Mouse (Mus musculus): ENCODE measurements around the gene Slc15a5. TPM values are rescaled to one million over a fixed set of nuclear protein-coding genes. Genes with fewer than 3 reads are reported as not detected.

Gene Slc15a5
- total RNA-seq, 1 experiment, result not detected

DNA sequence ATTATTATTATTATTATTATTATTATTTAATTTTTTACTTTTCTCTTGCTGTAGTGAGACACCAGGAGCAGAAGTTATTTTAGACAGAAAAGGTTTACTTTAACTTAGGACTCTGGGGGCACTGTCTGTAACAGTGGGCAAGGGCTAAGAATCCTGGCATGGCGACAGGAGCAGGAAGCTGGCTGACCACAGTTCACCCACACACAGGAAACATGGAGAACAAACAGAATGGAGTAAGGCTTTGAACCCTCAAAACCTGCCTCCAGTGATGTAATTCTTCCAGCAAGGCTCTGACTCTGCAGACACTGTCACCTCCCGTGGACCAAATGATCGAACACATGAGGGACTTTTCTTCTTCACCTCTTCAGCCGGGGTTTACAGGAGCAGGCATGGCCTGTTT, 37.9 kb downstream of the Slc15a5 start:
- DNase-seq (ENCODE audit: low read depth, low spot score), result no peak
- Histone ChIP-seq H3K36me3 (ENCODE audit: control insufficient read depth, insufficient read depth, low read length, poor library complexity, severe bottlenecking) (no peaks in the 10 kb centered on the region), H3K27ac (ENCODE audit: insufficient read depth, low read depth, low read length, poor library complexity, severe bottlenecking) (no peak overlapping the region), H3K4me1 (ENCODE audit: control insufficient read depth in 2 of 2, insufficient read depth in 2 of 2, low read length in 2 of 2, poor library complexity in 1 of 2) (no peaks in the 10 kb centered on the region), H3K9ac (ENCODE audit: insufficient read depth, low read depth, low read length, poor library complexity, severe bottlenecking) (no peak overlapping the region), H3K4me3 (ENCODE audit: insufficient read depth in 1 of 2, low read depth in 1 of 2, low read length in 2 of 2, poor library complexity in 1 of 2, severe bottlenecking in 1 of 2) (no peak overlapping the region), H3K9me3 (ENCODE audit: control insufficient read depth, insufficient read depth, low read depth, low read length) (no peaks in the 10 kb centered on the region)
- in situ Hi-C loops (cut with MboI; ENCODE audit: low sequenced_read_pairs in 2 of 2, unreplicated experiment in 2 of 2), result no loop called here
- TF ChIP-seq ZC3H11A (IDR thresholded peaks at IDR 0.05; ENCODE audit: borderline replicate concordance, low read depth, low read length), result no peak
- no peak for TF ChIP-seq MAFK (IDR thresholded peaks at IDR 0.05; ENCODE audit: insufficient read depth, low read depth, low read length)
- TF ChIP-seq HCFC1 (IDR thresholded peaks at IDR 0.05; ENCODE audit: borderline replicate concordance, insufficient read depth, low read length), result no peak

DNA sequence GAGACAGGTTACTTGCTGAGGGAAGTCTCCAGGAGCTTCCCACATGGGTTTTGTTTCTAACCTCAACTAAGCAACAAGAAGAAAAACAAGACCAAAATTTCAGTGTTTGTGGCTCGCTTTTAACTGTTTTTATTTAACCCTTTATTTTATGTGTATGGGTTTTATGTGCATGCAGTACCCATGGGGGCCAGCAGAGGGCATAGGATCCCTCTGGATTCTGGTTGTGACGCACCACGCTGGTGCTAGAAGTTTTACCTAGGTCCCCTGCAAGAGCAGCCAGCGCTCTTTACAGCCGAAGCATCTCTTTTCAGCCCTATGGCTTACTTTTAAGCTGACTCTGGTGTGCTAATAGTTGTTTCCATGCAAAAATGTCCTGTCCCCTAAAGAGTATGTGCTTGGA, 42.1 kb downstream of the Slc15a5 start:
- H3K27ac ChIP-seq (ENCODE audit: insufficient read depth, low read depth, low read length, poor library complexity, severe bottlenecking), result no peak overlapping the region
- TF ChIP-seq HCFC1 (IDR thresholded peaks at IDR 0.05; ENCODE audit: borderline replicate concordance, insufficient read depth, low read length) (no peak), CHD2 (IDR thresholded peaks at IDR 0.05; ENCODE audit: low read depth, low read length) (no peak), ZNF384 (IDR thresholded peaks at IDR 0.05; ENCODE audit: low read depth, low read length) (no peak), MAFK (IDR thresholded peaks at IDR 0.05; ENCODE audit: insufficient read depth, low read depth, low read length) (no peak), ZC3H11A (IDR thresholded peaks at IDR 0.05; ENCODE audit: borderline replicate concordance, low read depth, low read length) (no peak)
- H3K4me3 ChIP-seq (ENCODE audit: insufficient read depth in 1 of 2, low read depth in 1 of 2, low read length in 2 of 2, poor library complexity in 1 of 2, severe bottlenecking in 1 of 2), result no peak overlapping the region
- in situ Hi-C loops (cut with MboI; ENCODE audit: low sequenced_read_pairs in 2 of 2, unreplicated experiment in 2 of 2), result no loop called here
- H3K36me3 ChIP-seq (ENCODE audit: control insufficient read depth, insufficient read depth, low read length, poor library complexity, severe bottlenecking), result no peaks in the 10 kb centered on the region
- H3K9me3 ChIP-seq (ENCODE audit: control insufficient read depth, insufficient read depth, low read depth, low read length), result no peaks in the 10 kb centered on the region
- peak; percentile 34 for DNase-seq (ENCODE audit: low read depth, low spot score)
- H3K9ac ChIP-seq (ENCODE audit: insufficient read depth, low read depth, low read length, poor library complexity, severe bottlenecking), result no peak overlapping the region
- no peaks in the 10 kb centered on the region for H3K4me1 ChIP-seq (ENCODE audit: control insufficient read depth in 2 of 2, insufficient read depth in 2 of 2, low read length in 2 of 2, poor library complexity in 1 of 2)

DNA sequence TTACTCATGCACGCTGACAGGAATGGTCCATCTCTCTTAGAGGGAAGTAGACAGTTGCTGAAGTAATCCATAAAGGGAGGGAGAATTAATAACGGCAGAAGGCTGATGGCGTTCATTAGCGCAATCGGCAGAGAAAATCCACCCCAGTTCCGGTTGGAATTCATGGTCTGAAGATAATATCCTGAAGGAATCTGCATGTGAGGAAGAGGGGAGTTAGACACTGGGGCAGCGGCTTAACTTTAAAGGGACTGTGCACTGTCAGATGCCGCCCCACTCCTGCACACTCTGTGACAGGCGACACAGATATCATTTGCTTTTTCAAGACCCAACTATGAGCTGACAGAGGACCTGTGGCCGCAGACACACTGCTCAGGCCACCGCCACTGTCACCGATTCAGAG, 42.8 kb downstream of the Slc15a5 start:
- DNase-seq (ENCODE audit: low read depth, low spot score), result no peak
- Histone ChIP-seq H3K27ac (ENCODE audit: insufficient read depth, low read depth, low read length, poor library complexity, severe bottlenecking) (no peak overlapping the region), H3K9me3 (ENCODE audit: control insufficient read depth, insufficient read depth, low read depth, low read length) (no peaks in the 10 kb centered on the region), H3K4me1 (ENCODE audit: control insufficient read depth in 2 of 2, insufficient read depth in 2 of 2, low read length in 2 of 2, poor library complexity in 1 of 2) (no peaks in the 10 kb centered on the region), H3K9ac (ENCODE audit: insufficient read depth, low read depth, low read length, poor library complexity, severe bottlenecking) (no peak overlapping the region), H3K4me3 (ENCODE audit: insufficient read depth in 1 of 2, low read depth in 1 of 2, low read length in 2 of 2, poor library complexity in 1 of 2, severe bottlenecking in 1 of 2) (no peak overlapping the region), H3K36me3 (ENCODE audit: control insufficient read depth, insufficient read depth, low read length, poor library complexity, severe bottlenecking) (no peaks in the 10 kb centered on the region)
- no peak for TF ChIP-seq HCFC1 (IDR thresholded peaks at IDR 0.05; ENCODE audit: borderline replicate concordance, insufficient read depth, low read length)
- no peak for TF ChIP-seq CHD2 (IDR thresholded peaks at IDR 0.05; ENCODE audit: low read depth, low read length)
- TF ChIP-seq MAFK (IDR thresholded peaks at IDR 0.05; ENCODE audit: insufficient read depth, low read depth, low read length), result no peak
- no peak for TF ChIP-seq ZC3H11A (IDR thresholded peaks at IDR 0.05; ENCODE audit: borderline replicate concordance, low read depth, low read length)
- TF ChIP-seq ZNF384 (IDR thresholded peaks at IDR 0.05; ENCODE audit: low read depth, low read length), result no peak
- in situ Hi-C loops (cut with MboI; ENCODE audit: low sequenced_read_pairs in 2 of 2, unreplicated experiment in 2 of 2), result no loop called here

DNA sequence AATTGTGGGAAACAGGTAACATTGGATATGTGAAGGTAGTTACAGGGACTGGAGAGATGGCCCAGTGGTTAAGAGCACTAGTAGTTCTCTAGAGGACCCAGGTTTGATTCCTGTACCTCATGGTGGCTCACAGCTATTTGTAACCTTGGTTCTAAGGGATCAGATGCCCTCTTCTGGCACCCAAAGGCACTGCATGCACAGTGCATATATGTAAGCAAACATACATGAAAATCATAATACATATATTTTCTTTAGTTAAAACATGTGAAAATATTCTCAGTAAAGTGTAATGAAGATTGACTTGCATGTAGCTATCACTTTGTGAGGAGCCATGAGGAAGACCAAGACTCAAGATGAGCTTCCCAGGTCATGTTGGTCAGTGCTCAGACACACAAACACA, 62.8 kb downstream of the Slc15a5 start:
- no peak overlapping the region for H3K27ac ChIP-seq (ENCODE audit: insufficient read depth, low read depth, low read length, poor library complexity, severe bottlenecking)
- H3K9me3 ChIP-seq (ENCODE audit: control insufficient read depth, insufficient read depth, low read depth, low read length), result no peaks in the 10 kb centered on the region
- H3K36me3 ChIP-seq (ENCODE audit: control insufficient read depth, insufficient read depth, low read length, poor library complexity, severe bottlenecking), result no peaks in the 10 kb centered on the region
- no peak overlapping the region for H3K9ac ChIP-seq (ENCODE audit: insufficient read depth, low read depth, low read length, poor library complexity, severe bottlenecking)
- H3K4me3 ChIP-seq (ENCODE audit: insufficient read depth in 1 of 2, low read depth in 1 of 2, low read length in 2 of 2, poor library complexity in 1 of 2, severe bottlenecking in 1 of 2), result no peak overlapping the region
- TF ChIP-seq ZNF384 (IDR thresholded peaks at IDR 0.05; ENCODE audit: low read depth, low read length), result no peak
- no peak for TF ChIP-seq ZC3H11A (IDR thresholded peaks at IDR 0.05; ENCODE audit: borderline replicate concordance, low read depth, low read length)
- TF ChIP-seq HCFC1 (IDR thresholded peaks at IDR 0.05; ENCODE audit: borderline replicate concordance, insufficient read depth, low read length), result no peak
- TF ChIP-seq CHD2 (IDR thresholded peaks at IDR 0.05; ENCODE audit: low read depth, low read length), result no peak
- no peak for TF ChIP-seq MAFK (IDR thresholded peaks at IDR 0.05; ENCODE audit: insufficient read depth, low read depth, low read length)
- in situ Hi-C loops (cut with MboI; ENCODE audit: low sequenced_read_pairs in 2 of 2, unreplicated experiment in 2 of 2), result no loop called here
- no peak for DNase-seq (ENCODE audit: low read depth, low spot score)
- no peaks in the 10 kb centered on the region for H3K4me1 ChIP-seq (ENCODE audit: control insufficient read depth in 2 of 2, insufficient read depth in 2 of 2, low read length in 2 of 2, poor library complexity in 1 of 2)
